Mouse (Mus musculus): ENCODE measurements around the gene Zfp30. TPM values are rescaled to one million over a fixed set of nuclear protein-coding genes. Genes with fewer than 3 reads are reported as not detected.
A peak's percentile ranks its signal among the peaks of the same experiment; 100 is the strongest.

Gene Zfp30
- polyA plus RNA-seq (2015; fragmentation: Nextera tagmentation; extraction: Ambion mirVana), result 3.7 and 4.2 TPM in 2 replicates

DNA sequence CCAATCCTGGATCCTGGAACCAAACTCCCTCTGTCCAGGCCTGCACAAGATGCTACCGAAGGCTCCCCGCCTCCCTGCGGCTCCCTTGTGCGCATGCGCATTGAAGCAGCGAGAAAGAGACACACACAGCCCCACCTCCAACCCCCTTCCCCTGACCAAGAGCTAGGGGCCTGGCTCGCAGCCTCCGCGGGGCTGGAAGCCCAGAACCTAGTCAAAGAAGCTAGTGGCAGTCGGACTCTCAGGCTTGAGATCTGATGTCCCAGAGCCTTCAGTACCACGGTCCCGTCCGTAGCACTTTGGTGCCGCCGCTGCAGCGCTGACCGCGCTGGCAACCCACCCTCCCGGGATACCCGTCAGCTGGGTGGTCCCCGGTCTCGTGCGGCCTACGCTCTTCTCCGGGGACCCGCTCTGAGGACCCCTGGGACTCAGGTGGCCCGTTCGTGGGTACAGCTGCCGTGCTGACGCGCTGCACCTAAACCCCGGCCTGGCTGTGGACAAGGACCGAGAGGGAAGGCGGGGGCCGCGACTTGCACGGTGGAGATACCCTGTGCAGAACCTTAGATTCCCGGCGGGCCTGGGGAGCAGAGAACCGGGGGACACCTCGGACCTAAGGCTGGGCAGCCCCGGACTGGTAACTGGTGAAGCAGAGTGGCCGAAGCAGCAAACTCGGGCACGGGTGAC, at the start of gene Zfp30:
Gene Zfp30 (plus strand): TSS at position 128 of the 681 bp plus-strand sequence.
- H3K9me3 ChIP-seq, result no peaks in the 10 kb centered on the region
- peak; percentile 98 for ATAC-seq
- H3K4me3 ChIP-seq (replicated peaks), result peak within 1 kb of the TSS; percentile 85
- H3K36me3 ChIP-seq, result 0 out of 2 replicates have a peak, but pooled peaks cover 5% of the 10 kb centered on the region
- H3K27me3 ChIP-seq (replicated peaks), result no peaks in the 10 kb centered on the region
- peak within 1 kb of the TSS; percentile 70 for H3K27ac ChIP-seq
- peak within 1 kb of the TSS; percentile 82 for H3K9ac ChIP-seq
- WGBS, result under 1% methylated on average over 45 of the region's 45 CpGs
- 0 out of 2 replicates have a peak, but pooled peaks cover 6% of the 10 kb centered on the region for H3K4me1 ChIP-seq (replicated peaks)
- peak within 1 kb of the TSS; percentile 83 for H3K4me2 ChIP-seq (replicated peaks)

- Histone ChIP-seq H3K27ac (no peak overlapping the region), H3K4me1 (replicated peaks) (no peaks in the 10 kb centered on the region), H3K9me3 (no peaks in the 10 kb centered on the region), H3K4me2 (replicated peaks) (no peak overlapping the region), H3K27me3 (replicated peaks) (no peaks in the 10 kb centered on the region), H3K9ac (no peak overlapping the region), H3K36me3 (no peaks in the 10 kb centered on the region), H3K4me3 (replicated peaks) (no peak overlapping the region)
- whole genome bisulfite sequencing, result 71% methylated on average over 3 of the region's 3 CpGs
- no peak for ATAC-seq
These were observed 41.5 kb upstream of the Zfp30 start for GRCm38 (mm10) chr7:29742258-29742657.

GRCm38 (mm10) chr7:29760476-29760875, 23.3 kb upstream of the Zfp30 start:
- Histone ChIP-seq H3K9ac (no peak overlapping the region), H3K27me3 (replicated peaks) (no peaks in the 10 kb centered on the region), H3K27ac (no peak overlapping the region), H3K4me1 (replicated peaks) (no peaks in the 10 kb centered on the region), H3K4me3 (replicated peaks) (no peak overlapping the region), H3K9me3 (no peaks in the 10 kb centered on the region), H3K4me2 (replicated peaks) (no peak overlapping the region), H3K36me3 (no peaks in the 10 kb centered on the region)
- no peak for ATAC-seq
- WGBS, result 88% methylated on average over 5 of the region's 5 CpGs

- no peak for ATAC-seq
- no peaks in the 10 kb centered on the region for H3K36me3 ChIP-seq
- H3K27ac ChIP-seq, result no peak overlapping the region
- no peak overlapping the region for H3K4me2 ChIP-seq (replicated peaks)
- no peaks in the 10 kb centered on the region for H3K9me3 ChIP-seq
- H3K27me3 ChIP-seq (replicated peaks), result no peaks in the 10 kb centered on the region
- no peak overlapping the region for H3K4me3 ChIP-seq (replicated peaks)
- peaks cover 5% of the 10 kb centered on the region for H3K4me1 ChIP-seq (replicated peaks)
- H3K9ac ChIP-seq, result no peak overlapping the region
- WGBS, result 80% methylated on average over 7 of the region's 7 CpGs
These were observed 19.1 kb upstream of the Zfp30 start for GRCm38 (mm10) chr7:29764702-29765101.

- 3% methylated on average over 15 of the region's 15 CpGs for WGBS
- H3K27ac ChIP-seq, result 0 out of 2 replicates have a peak overlapping the region, but pooled peaks have one; percentile 64
- ATAC-seq, result peak; percentile 50
These were observed 16.6 kb upstream of the Zfp30 start for GRCm38 (mm10) chr7:29767058-29767686.

DNA sequence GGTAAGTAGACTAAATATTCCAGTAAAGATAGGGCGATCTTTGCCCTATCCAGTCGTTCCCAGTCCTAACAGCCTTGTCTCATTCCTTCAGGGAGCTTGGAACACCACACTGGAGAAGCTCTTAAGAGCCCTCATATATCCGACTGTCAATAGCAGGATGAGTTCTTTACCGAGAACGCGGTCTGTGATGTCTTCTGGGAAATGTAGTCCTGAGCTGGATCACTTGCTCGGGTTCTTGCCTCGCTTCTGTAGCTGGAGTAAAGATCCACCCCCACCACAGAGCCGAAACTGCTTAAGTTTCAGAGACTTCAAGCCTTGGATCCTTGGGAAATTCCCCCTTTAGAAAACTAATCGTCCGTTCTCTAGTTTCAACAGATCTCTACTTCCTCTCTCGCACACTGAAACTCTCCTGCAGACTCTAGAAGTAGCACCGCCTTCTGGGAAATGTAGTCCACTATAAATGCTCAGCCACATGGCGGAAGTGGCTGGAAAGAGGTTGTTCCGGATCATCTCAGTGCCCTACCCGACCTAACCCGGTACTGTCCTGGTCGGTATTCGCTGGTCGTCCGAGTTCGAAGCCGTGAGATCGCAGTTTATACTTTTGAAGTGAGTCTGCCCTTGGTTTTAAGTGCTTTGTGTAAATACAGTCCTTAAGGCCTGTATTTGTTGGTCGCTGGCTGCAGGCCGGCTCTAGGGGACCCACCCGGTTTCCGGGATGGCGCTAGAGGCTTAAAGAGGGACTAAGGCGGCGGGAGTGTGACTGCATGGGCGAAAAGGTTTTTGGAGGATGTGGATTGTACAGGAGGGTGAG, 15.5 kb upstream of the Zfp30 start, which contains the start of gene Zfp84:
Gene Zfp84 (plus strand): TSS at position 463 of the 811 bp plus-strand sequence.
- WGBS, result under 1% methylated on average over 32 of the region's 32 CpGs
- Histone ChIP-seq H3K36me3 (peaks cover 7% of the 10 kb centered on the region), H3K9me3 (no peaks in the 10 kb centered on the region), H3K4me1 (replicated peaks) (peaks cover 5% of the 10 kb centered on the region), H3K27me3 (replicated peaks) (no peaks in the 10 kb centered on the region), H3K4me3 (replicated peaks) (peak within 1 kb of the TSS; percentile 66), H3K27ac (peak within 1 kb of the TSS; percentile 94), H3K9ac (peak within 1 kb of the TSS; percentile 67), H3K4me2 (replicated peaks) (peak within 1 kb of the TSS; percentile 69)
- ATAC-seq, result peak; percentile 98

More at GRCm38 (mm10) chr7:29767058-29767686, 16.6 kb upstream of the Zfp30 start:
- Histone ChIP-seq H3K4me2 (replicated peaks) (peak overlapping the region; percentile 69), H3K9me3 (no peaks in the 10 kb centered on the region), H3K4me3 (replicated peaks) (peak overlapping the region; percentile 66), H3K9ac (peak overlapping the region; percentile 52), H3K27me3 (replicated peaks) (no peaks in the 10 kb centered on the region), H3K36me3 (peaks cover 4% of the 10 kb centered on the region; the same call in 1 of the 2 replicates), H3K4me1 (replicated peaks) (peaks cover 5% of the 10 kb centered on the region)

DNA sequence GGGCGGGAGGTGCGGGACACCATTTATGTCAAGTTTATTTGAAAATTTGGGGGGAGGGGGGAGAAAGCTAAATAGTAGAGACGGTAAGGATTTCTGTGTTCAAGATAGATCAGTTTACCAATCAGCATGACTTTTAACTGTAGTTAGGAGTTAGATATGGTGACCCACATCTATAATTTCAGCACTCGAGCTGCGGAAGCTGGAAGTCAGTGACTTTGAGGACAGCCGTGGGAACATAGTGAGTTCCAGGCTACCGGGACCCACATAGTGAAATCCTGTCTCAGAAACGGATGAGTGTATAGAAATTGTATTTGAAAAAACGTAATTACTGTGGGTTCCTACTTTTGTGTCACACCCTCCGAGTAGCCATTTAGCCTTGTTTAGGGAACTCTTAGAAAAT, 14.8 kb upstream of the Zfp30 start:
- Histone ChIP-seq H3K4me2 (replicated peaks) (peak overlapping the region; percentile 69), H3K4me3 (replicated peaks) (peak overlapping the region; percentile 66), H3K4me1 (replicated peaks) (peaks cover 5% of the 10 kb centered on the region), H3K27me3 (replicated peaks) (no peaks in the 10 kb centered on the region), H3K36me3 (peaks cover 14% of the 10 kb centered on the region), H3K9ac (peak overlapping the region; percentile 67), H3K27ac (peak overlapping the region; percentile 94; the same call in 1 of the 2 replicates), H3K9me3 (no peaks in the 10 kb centered on the region)
- WGBS, result 5% methylated on average over 10 of the region's 10 CpGs
- ATAC-seq, result peak; percentile 7; the same call in 1 of the 2 replicates

DNA sequence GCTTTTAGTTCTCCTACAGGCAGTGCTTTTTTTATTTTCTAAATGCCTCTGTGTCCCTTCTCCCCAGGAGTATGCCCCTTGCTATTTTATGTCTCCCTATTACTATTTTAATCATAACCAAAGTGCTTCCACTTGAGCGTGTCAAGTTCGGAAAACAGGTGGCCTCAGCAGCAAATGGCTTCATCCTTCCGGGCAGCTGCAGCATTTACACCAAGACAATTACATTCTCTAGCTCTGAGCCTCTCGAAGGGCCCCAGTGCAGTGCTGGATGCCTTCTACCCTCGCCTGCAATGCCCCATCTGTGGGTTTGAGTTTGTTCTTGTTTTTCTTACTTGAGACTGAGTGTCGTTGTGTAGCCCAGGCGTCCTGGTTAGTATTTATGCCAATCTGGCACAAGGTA, 10.3 kb upstream of the Zfp30 start:
- H3K27me3 ChIP-seq (replicated peaks), result no peaks in the 10 kb centered on the region
- H3K27ac ChIP-seq, result no peak overlapping the region
- WGBS, result 89% methylated on average over 7 of the region's 7 CpGs
- no peak for ATAC-seq
- no peak overlapping the region for H3K4me2 ChIP-seq (replicated peaks)
- peaks cover 51% of the 10 kb centered on the region for H3K36me3 ChIP-seq
- H3K9me3 ChIP-seq, result no peaks in the 10 kb centered on the region
- H3K4me1 ChIP-seq (replicated peaks), result peaks cover 5% of the 10 kb centered on the region
- H3K9ac ChIP-seq, result no peak overlapping the region
- no peak overlapping the region for H3K4me3 ChIP-seq (replicated peaks)

DNA sequence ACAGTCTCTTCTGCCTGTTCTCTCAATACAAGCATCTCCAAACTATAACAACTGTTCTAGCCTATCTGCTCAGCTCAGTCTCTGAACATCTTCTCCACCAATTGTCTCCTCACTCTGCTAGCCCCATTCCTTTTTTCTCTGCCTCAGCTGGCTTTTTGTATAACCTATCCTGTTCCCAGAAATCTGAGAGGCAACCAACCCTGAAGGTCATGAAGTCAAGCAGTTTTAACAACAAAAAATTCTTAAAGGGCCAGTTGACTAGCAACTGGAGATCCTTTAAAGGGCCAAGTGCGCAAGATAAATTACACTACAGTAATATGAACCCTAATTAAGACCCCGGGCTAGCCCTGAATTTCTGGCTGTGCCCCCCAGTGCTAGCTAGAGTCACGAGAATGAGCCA, 9.4 kb upstream of the Zfp30 start:
- Histone ChIP-seq H3K4me2 (replicated peaks) (no peak overlapping the region), H3K4me3 (replicated peaks) (no peak overlapping the region), H3K27me3 (replicated peaks) (no peaks in the 10 kb centered on the region), H3K9me3 (no peaks in the 10 kb centered on the region), H3K27ac (no peak overlapping the region), H3K36me3 (peaks cover 56% of the 10 kb centered on the region), H3K4me1 (replicated peaks) (peaks cover 2% of the 10 kb centered on the region), H3K9ac (no peak overlapping the region)
- ATAC-seq, result no peak
- WGBS, result 91% methylated on average over 3 of the region's 3 CpGs

- no peak overlapping the region for H3K4me3 ChIP-seq (replicated peaks)
- no peak overlapping the region for H3K27ac ChIP-seq
- H3K4me2 ChIP-seq (replicated peaks), result no peak overlapping the region
- no peak for ATAC-seq
- no peaks in the 10 kb centered on the region for H3K4me1 ChIP-seq (replicated peaks)
- no peaks in the 10 kb centered on the region for H3K27me3 ChIP-seq (replicated peaks)
- WGBS, result 95% methylated on average over 19 of the region's 19 CpGs
- H3K9me3 ChIP-seq, result no peaks in the 10 kb centered on the region
- H3K36me3 ChIP-seq, result peaks cover 56% of the 10 kb centered on the region
- no peak overlapping the region for H3K9ac ChIP-seq
These were observed 7.2 kb upstream of the Zfp30 start for GRCm38 (mm10) chr7:29776568-29776967.

DNA sequence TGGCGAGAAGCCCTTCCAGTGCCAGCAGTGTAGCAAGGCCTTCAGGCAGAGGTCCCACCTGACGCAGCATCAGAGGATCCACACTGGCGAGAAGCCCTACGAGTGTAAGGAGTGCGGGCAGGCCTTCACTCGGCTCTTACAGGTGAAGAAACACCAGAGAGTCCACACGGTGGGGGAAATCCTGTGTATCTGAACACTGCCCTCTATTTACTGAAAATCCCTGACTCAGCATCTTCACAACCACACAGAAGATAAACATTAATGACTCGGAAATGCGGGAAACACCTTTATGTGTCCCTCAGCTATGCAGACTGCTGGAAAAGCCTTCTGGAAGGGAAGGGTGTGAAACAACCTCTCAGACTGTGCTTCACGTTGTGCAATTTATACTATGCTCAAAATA, 6.4 kb upstream of the Zfp30 start:
- Histone ChIP-seq H3K27ac (no peak overlapping the region), H3K9ac (no peak overlapping the region), H3K4me2 (replicated peaks) (no peak overlapping the region), H3K36me3 (peaks cover 51% of the 10 kb centered on the region), H3K9me3 (no peaks in the 10 kb centered on the region), H3K4me1 (replicated peaks) (no peaks in the 10 kb centered on the region), H3K27me3 (replicated peaks) (no peaks in the 10 kb centered on the region), H3K4me3 (replicated peaks) (no peak overlapping the region)
- no peak for ATAC-seq
- 94% methylated on average over 10 of the region's 10 CpGs for WGBS

GRCm38 (mm10) chr7:29785023-29785422, 1.2 kb downstream of the Zfp30 start:
- no peak overlapping the region for H3K9ac ChIP-seq
- 0 out of 2 replicates have a peak, but pooled peaks cover 6% of the 10 kb centered on the region for H3K4me1 ChIP-seq (replicated peaks)
- no peak overlapping the region for H3K27ac ChIP-seq
- ATAC-seq, result no peak
- no peaks in the 10 kb centered on the region for H3K9me3 ChIP-seq
- peak overlapping the region; percentile 83 for H3K4me2 ChIP-seq (replicated peaks)
- H3K4me3 ChIP-seq (replicated peaks), result peak overlapping the region; percentile 85
- WGBS, result 54% methylated on average over 8 of the region's 8 CpGs
- H3K36me3 ChIP-seq, result peaks cover 13% of the 10 kb centered on the region
- H3K27me3 ChIP-seq (replicated peaks), result no peaks in the 10 kb centered on the region

All from intestine, embryonic 15.5 days (tissue).